Mouse (Mus musculus) forebrain, embryonic 14.5 days (tissue): ENCODE measurements around the gene Cnot8. TPM values are rescaled to one million over a fixed set of nuclear protein-coding genes. Genes with fewer than 3 reads are reported as not detected.

Experiments
- ATAC-seq: fragments of 200-750 bp; cut with Nextera tagmentation; 2 replicates; pipeline ENCODE4 v1.8.0; 2017; ENCODE audit warnings: mild to moderate bottlenecking, moderate library complexity
- DNase-seq: peaks from one replicate; pipeline ENCODE4 v3.0.0-alpha.2; 2015; ENCODE audit warnings: low spot score
- H3K27ac ChIP-seq: fragments of 300-500 bp; sonication (generic); 2 replicates; pipeline ENCODE4 v1.5.1; 2014; ENCODE audit warnings: low read depth, mild to moderate bottlenecking, control low read depth, low read length, moderate library complexity
- H3K27me3 ChIP-seq: fragments of 300-500 bp; sonication (generic); replicated peaks from 2 replicates; pipeline ENCODE4 v1.6.1; 2014; ENCODE audit warnings: low read length, control low read depth, mixed read lengths; ENCODE audit not compliant: control insufficient read depth, insufficient read depth
- H3K36me3 ChIP-seq: fragments of 300-500 bp; sonication (generic); 2 replicates; pipeline ENCODE4 v1.6.1; 2014; ENCODE audit warnings: low read length, control low read depth; ENCODE audit not compliant: control insufficient read depth, insufficient read depth
- H3K4me1 ChIP-seq: fragments of 300-500 bp; sonication (generic); 2 replicates; pipeline ENCODE4 v1.6.1; 2014; ENCODE audit warnings: antibody characterized with exemption, low read length, control low read depth; ENCODE audit not compliant: control insufficient read depth, insufficient read depth
- H3K4me2 ChIP-seq: fragments of 300-500 bp; sonication (generic); 2 replicates; pipeline ENCODE4 v1.6.1; 2014; ENCODE audit warnings: mild to moderate bottlenecking, control low read depth, low read length
- H3K4me3 ChIP-seq: fragments of 300-500 bp; sonication (generic); 2 replicates; pipeline ENCODE4 v1.5.1; 2014; ENCODE audit warnings: low read depth, low read length, control low read depth
- H3K9ac ChIP-seq: fragments of 300-500 bp; sonication (generic); 2 replicates; pipeline ENCODE4 v1.6.1; 2014; ENCODE audit warnings: mild to moderate bottlenecking, low read length, control low read depth, moderate library complexity
- H3K9me3 ChIP-seq: fragments of 300-500 bp; sonication (generic); replicated peaks from 2 replicates; pipeline ENCODE4 v1.6.1; 2016; ENCODE audit warnings: low read length, control low read depth, mixed read lengths; ENCODE audit not compliant: control insufficient read depth
- WGBS: fragments of 180-500 bp; shearing (Covaris S2); extraction: QIAGEN DNeasy Blood & Tissue Kit; methylation state at CpG from one replicate; pipeline ENCODE4 v1.1.7; 2014; 5-methylcytosine and 5-hydroxymethylcytosine counted together
- polyA plus RNA-seq: library from polyadenylated mRNA; unstranded; fragments of >200 nt; fragmentation: Nextera tagmentation; extraction: Ambion mirVana; gene quantifications from 2 replicates; pipeline ENCODE4 v1.2.1, GENCODE M21; 2014

The Cnot8 gene
- polyA plus RNA-seq, 1 experiment from 2014 or later = 136 TPM

DNA sequence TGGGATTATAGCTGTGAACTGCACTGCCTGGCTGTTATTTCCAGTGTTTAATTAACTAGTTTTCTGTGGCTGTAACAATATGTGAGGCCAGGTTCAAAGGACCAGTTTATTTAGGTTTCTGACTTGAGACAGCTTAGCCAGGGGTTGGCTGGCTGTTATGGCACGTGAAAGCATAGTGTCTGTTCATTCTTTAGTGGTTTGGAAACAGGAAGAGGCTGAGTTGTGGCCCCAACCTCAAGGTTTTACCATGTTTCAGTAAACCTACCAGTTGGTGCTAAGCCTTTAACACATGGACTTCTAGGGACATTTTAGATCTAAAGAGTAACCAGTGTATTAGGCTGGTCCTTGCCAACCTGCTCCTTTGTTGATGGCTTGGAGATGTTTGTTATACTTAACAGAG lies 12.6 kb downstream of the Cnot8 start:
- H3K36me3 ChIP-seq = peaks cover 96% of the 10 kb centered on the region
- H3K27ac ChIP-seq = no peak overlapping the region
- no peak for ATAC-seq
- no peaks in the 10 kb centered on the region for H3K27me3 ChIP-seq
- H3K4me2 ChIP-seq = no peak overlapping the region
- H3K9ac ChIP-seq = no peak overlapping the region
- H3K4me1 ChIP-seq = no peaks in the 10 kb centered on the region
- 83% methylated on average over 1 of the region's 1 CpGs for WGBS
- no peak overlapping the region for H3K4me3 ChIP-seq
- no peak for DNase-seq
- no peaks in the 10 kb centered on the region for H3K9me3 ChIP-seq

DNA sequence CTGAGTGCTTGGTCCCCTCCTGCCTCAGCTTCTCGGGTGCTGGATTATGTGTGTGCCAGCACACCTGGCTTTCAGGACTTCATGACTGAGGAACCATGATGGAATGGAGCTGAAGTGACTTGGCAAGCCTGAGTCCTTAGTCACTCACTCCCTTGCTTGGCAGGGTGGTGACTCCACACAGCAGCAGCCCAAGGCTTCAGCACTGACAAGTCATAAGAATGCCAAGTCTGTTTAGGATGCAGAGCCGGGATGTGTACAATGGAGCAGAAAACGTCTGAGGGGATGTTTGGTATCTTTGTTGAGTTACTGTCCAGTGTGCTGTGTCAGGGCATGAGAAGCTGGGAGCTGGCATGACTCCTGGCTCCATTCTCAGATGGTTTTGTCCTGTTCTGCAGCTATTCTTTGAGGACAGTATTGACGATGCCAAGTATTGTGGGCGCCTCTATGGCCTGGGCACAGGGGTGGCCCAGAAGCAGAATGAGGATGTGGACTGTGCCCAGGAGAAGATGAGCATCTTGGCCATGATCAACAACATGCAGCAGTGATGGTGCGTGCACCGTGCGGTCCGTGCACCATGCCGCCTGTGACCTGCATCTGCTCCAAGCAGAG lies 13.2 kb downstream of the Cnot8 start:
- H3K27me3 ChIP-seq = no peaks in the 10 kb centered on the region
- DNase-seq = no peak
- H3K9me3 ChIP-seq = no peaks in the 10 kb centered on the region
- 92% methylated on average over 10 of the region's 10 CpGs for WGBS
- peaks cover 97% of the 10 kb centered on the region for H3K36me3 ChIP-seq
- no peaks in the 10 kb centered on the region for H3K4me1 ChIP-seq
- no peak overlapping the region for H3K9ac ChIP-seq
- no peak overlapping the region for H3K27ac ChIP-seq
- no peak overlapping the region for H3K4me2 ChIP-seq
- H3K4me3 ChIP-seq = no peak overlapping the region
- ATAC-seq = no peak

DNA sequence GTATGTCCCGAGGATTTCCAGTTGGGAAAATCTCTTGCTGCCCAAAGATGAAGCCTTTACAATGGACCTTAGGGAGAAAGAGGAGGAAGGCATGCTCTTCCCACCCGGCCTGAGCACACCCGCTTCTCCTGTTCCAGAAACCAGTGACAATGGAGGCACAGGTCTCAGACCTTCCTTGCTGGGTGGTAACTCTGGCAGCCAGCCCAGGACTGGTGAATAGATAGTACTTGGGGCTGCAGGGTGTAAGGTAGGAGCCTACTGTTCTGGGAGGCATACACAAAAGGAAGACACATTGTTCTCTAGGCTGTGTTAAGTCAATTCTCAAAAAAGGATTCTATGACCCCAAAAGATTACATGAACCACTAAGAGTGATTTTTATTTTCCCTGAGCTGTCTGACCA lies 16.7 kb downstream of the Cnot8 start:
- Histone ChIP-seq H3K9ac (no peak overlapping the region), H3K4me1 (no peaks in the 10 kb centered on the region), H3K4me2 (no peak overlapping the region), H3K4me3 (no peak overlapping the region), H3K9me3 (no peaks in the 10 kb centered on the region), H3K27me3 (no peaks in the 10 kb centered on the region), H3K36me3 (peaks cover 95% of the 10 kb centered on the region), H3K27ac (no peak overlapping the region)
- DNase-seq = no peak
- no peak for ATAC-seq
- WGBS = 74% methylated on average over 3 of the region's 3 CpGs

DNA sequence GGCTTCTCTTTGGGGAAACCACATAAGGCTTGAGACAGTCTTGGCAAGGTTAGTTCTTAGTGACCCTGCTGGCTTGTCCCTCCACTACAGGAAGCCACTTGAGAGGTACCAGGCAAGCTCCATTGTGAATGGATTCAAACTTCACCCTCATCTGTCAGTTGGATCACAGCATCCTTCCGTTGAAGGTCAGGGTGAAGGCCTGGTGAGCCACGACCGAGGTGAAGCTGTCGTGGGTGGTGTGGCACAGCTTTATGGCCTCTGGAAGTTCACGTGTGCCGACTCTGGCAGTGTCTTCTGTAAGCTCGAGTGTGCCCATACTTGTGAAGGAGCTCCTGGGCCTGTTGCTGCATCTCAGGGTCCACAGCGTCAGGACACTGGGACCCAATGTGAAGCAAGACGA lies 17.4 kb downstream of the Cnot8 start:
- WGBS = 91% methylated on average over 9 of the region's 9 CpGs
- Histone ChIP-seq H3K4me3 (no peak overlapping the region), H3K9ac (no peak overlapping the region), H3K27ac (no peak overlapping the region), H3K36me3 (peaks cover 95% of the 10 kb centered on the region), H3K4me1 (no peaks in the 10 kb centered on the region), H3K4me2 (no peak overlapping the region), H3K9me3 (no peaks in the 10 kb centered on the region), H3K27me3 (no peaks in the 10 kb centered on the region)
- DNase-seq (no peak), ATAC-seq (no peak)

DNA sequence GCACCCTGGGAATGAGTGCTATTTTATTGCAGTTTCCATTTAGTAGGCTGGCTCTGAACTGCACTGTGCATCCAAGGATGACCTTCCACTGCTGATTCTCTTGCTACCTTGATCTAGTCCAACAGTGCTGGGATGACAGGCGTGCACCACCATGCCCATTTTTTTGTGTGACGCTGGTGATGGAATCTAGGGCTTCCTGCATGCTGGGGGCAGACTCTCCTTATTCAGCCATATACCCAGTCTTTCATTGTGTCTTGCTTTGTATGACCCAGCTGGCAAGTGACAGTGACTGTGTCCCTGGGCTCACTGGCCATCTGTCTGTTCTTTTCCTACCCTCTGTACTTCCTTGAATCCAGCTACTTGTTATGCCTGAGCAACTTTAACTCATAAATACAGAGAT lies 19.8 kb downstream of the Cnot8 start:
- no peak overlapping the region for H3K27ac ChIP-seq
- ATAC-seq (no peak), DNase-seq (no peak)
- no peaks in the 10 kb centered on the region for H3K4me1 ChIP-seq
- H3K4me2 ChIP-seq = no peak overlapping the region
- H3K36me3 ChIP-seq = peaks cover 94% of the 10 kb centered on the region
- H3K4me3 ChIP-seq = no peak overlapping the region
- 96% methylated on average over 2 of the region's 2 CpGs for WGBS
- H3K27me3 ChIP-seq = no peaks in the 10 kb centered on the region
- no peaks in the 10 kb centered on the region for H3K9me3 ChIP-seq
- no peak overlapping the region for H3K9ac ChIP-seq

DNA sequence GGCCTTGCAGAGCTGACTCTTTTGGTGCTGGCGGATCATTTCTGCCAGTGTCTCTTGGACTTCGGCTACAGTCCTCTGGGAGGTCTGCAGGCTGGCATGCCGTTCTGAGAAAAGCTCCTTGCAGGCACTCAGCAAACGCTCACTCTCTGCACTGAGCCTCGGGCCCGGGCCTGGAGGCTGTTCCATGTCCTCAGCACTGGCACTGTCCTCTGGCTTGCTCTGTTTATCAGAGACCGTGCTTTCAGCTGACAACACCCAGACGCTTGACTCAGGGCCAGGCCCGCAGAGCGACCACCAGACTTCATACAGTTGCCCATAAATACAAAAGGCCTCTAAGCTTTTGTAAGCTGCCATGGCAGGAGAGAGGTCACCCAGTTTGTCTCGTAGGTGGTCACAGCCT lies 21.1 kb downstream of the Cnot8 start:
- ATAC-seq (no peak), DNase-seq (no peak)
- H3K9ac ChIP-seq = no peak overlapping the region
- H3K4me2 ChIP-seq = no peak overlapping the region
- peaks cover 94% of the 10 kb centered on the region for H3K36me3 ChIP-seq
- H3K9me3 ChIP-seq = no peaks in the 10 kb centered on the region
- H3K4me3 ChIP-seq = no peak overlapping the region
- H3K27ac ChIP-seq = no peak overlapping the region
- no peaks in the 10 kb centered on the region for H3K4me1 ChIP-seq
- H3K27me3 ChIP-seq = no peaks in the 10 kb centered on the region
- WGBS = 91% methylated on average over 11 of the region's 11 CpGs

DNA sequence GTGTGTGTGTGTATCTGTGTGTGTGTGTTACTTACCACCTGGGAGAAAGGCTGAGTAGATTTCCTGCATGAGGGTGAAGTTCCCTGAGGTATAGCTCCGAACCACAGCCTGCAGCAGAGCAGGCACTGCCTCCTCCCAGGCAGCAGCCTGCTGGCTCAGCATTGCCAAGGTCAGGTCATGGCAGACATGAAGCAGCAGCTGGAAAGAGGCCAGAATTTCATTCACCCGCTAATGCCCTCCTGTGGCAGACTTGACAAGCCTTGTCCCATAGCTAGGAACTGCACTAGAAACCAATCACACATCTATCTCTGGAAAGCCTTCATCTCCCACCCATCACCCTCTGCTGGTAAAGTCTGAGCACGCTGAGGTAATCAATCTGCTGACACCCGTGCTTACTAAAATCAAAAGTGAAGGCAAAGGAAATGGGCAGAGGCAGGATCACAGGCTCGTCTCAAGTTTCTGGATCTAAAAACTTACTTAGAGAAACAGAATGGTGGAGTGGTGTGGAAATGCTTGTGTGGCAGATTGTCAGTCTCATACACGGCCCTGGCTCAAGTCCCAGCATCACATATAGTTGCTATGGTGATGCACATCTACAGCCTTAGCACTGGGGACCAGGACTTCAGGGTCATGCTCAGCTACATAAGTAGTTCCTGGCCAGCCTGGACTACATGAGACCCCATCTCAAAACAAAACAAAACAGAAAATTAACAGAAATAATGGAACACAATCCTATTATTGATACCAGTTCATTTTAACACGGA lies 22.6 kb downstream of the Cnot8 start:
- DNase-seq = peak; percentile 48
- H3K9ac ChIP-seq = no peak overlapping the region
- WGBS = 76% methylated on average over 7 of the region's 7 CpGs
- no peaks in the 10 kb centered on the region for H3K27me3 ChIP-seq
- H3K9me3 ChIP-seq = no peaks in the 10 kb centered on the region
- no peak overlapping the region for H3K27ac ChIP-seq
- ATAC-seq = no peak
- no peak overlapping the region for H3K4me3 ChIP-seq
- H3K4me1 ChIP-seq = no peaks in the 10 kb centered on the region
- no peak overlapping the region for H3K4me2 ChIP-seq
- H3K36me3 ChIP-seq = peaks cover 94% of the 10 kb centered on the region

DNA sequence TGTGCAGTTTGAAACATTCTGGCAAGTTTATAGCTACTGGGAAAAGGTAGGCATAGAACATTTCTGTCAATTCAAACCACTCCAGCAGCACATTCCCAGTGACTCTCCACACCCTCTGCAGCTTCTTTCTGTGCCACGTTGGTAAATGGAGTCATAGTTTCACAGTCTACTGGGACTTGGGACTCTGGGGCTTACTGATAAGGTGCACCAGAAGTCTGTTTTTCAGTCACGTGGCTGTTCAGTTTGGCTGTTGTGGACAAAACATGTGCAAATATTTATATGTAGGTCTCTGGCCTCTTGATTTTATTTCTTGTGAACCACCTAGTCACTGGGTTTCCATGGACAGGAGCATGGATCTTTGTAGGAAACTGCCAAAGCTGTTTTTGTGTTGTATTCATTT lies 23.6 kb downstream of the Cnot8 start:
- DNase-seq (no peak), ATAC-seq (no peak)
- H3K4me3 ChIP-seq = no peak overlapping the region
- H3K4me2 ChIP-seq = no peak overlapping the region
- H3K27ac ChIP-seq = no peak overlapping the region
- 92% methylated on average over 2 of the region's 2 CpGs for WGBS
- no peaks in the 10 kb centered on the region for H3K27me3 ChIP-seq
- H3K4me1 ChIP-seq = no peaks in the 10 kb centered on the region
- no peak overlapping the region for H3K9ac ChIP-seq
- peaks cover 97% of the 10 kb centered on the region for H3K36me3 ChIP-seq
- H3K9me3 ChIP-seq = no peaks in the 10 kb centered on the region

DNA sequence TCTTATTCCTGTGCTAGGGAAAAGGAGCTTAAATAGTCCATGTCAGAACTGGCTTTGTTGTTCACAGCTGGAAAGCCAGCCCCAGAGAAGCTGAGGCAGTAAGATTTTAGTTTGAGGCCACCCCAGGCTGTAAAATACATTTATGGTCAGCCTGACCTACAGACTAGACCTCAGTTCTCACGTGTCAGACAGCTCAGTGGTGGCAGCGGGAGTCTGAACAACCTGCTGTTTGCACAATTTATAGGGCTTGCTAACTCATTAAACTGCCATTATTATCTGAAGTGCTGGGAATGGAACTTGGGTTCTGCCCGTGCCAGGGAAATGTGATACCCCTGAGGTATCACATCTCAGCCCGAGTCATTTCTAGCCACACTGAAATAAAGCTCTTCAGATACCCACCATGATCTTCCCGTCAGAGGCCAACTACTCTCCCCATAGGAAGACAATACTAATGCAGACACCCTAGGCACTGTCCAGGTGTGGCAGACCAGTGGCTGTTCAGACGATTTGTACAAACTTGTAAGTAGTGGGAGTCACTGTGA lies 25.4 kb downstream of the Cnot8 start:
- Histone ChIP-seq H3K36me3 (peaks cover 94% of the 10 kb centered on the region), H3K4me3 (no peak overlapping the region), H3K4me1 (no peaks in the 10 kb centered on the region), H3K9ac (no peak overlapping the region), H3K9me3 (no peaks in the 10 kb centered on the region), H3K4me2 (no peak overlapping the region), H3K27ac (no peak overlapping the region), H3K27me3 (no peaks in the 10 kb centered on the region)
- DNase-seq (no peak), ATAC-seq (no peak)
- WGBS = 83% methylated on average over 6 of the region's 6 CpGs
